Mouse (Mus musculus): Measurements from ENCODE around the gene Haus8.

GRCm38 (mm10) chr8:71310446-71310845 lies 37.7 kb upstream of the Haus8 start:
- no peak for TF ChIP-seq CTCF (IDR thresholded peaks at IDR 0.05)
- TF ChIP-seq EP300 (IDR thresholded peaks at IDR 0.05) = no peak
